Mouse (Mus musculus): ENCODE data around the gene Ptgs2. TPM values are rescaled to one million over a fixed set of nuclear protein-coding genes. Genes with fewer than 3 reads are reported as not detected.

Ptgs2 gene
- polyA plus RNA-seq, 1 experiment from 2014 or later, result 0.06 TPM

DNA sequence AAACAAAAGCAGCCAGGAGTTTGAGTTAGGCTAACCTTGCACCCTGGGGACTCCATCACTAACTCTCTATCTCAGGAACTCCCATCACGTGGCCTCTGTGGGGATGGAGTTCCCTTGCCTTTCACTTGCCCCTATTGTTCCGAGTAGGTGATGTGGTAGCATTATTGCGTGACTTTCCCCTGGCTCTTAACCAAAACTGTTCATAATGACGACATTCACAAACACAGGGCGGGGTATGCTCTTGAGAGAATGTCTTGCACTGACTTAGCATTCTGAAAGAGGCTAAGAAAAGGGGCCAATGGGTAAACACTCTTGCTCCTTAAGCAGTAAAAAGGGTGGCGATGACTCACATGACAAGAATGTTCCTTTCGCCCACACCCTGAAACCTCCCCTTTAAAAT, 15.5 kb downstream of the Ptgs2 start:
- Histone ChIP-seq H3K36me3 (no peaks in the 10 kb centered on the region), H3K4me3 (no peak overlapping the region), H3K4me2 (replicated peaks) (no peak overlapping the region), H3K27ac (no peak overlapping the region), H3K9ac (no peak overlapping the region), H3K4me1 (no peaks in the 10 kb centered on the region), H3K9me3 (no peaks in the 10 kb centered on the region), H3K27me3 (replicated peaks) (no peaks in the 10 kb centered on the region)
- WGBS, result 71% methylated on average over 7 of the region's 7 CpGs
- no peak for ATAC-seq (ENCODE audit: low FRiP score, low read depth)

DNA sequence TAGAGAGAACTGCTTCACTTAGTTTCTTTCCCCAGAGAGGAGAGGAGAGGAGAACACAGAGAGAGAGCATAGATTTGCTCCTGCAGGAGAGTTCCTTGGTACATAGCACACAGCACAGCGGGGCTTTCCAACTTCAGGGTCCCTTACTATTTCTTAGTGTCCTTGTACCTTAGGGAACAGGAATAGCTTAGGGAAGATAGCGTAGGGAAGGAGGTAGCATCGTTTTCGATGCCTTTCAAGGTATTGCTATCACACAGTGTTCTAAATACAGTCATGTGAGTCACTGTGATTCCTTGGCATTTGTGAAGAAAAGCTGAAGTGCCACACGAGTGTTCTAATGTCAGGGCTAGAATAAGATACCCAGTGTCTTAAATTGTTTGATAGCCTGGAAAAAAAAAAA, 18.5 kb downstream of the Ptgs2 start:
- H3K4me2 ChIP-seq (replicated peaks), result no peak overlapping the region
- no peaks in the 10 kb centered on the region for H3K4me1 ChIP-seq
- H3K36me3 ChIP-seq, result no peaks in the 10 kb centered on the region
- H3K9me3 ChIP-seq, result no peaks in the 10 kb centered on the region
- no peak overlapping the region for H3K27ac ChIP-seq
- ATAC-seq (ENCODE audit: low FRiP score, low read depth), result no peak
- H3K9ac ChIP-seq, result no peak overlapping the region
- H3K4me3 ChIP-seq, result no peak overlapping the region
- 86% methylated on average over 5 of the region's 5 CpGs for WGBS
- H3K27me3 ChIP-seq (replicated peaks), result no peaks in the 10 kb centered on the region

- no peak for ATAC-seq (ENCODE audit: low FRiP score, low read depth)
- Histone ChIP-seq H3K9ac (no peak overlapping the region), H3K9me3 (0 out of 2 replicates have a peak, but pooled peaks cover 7% of the 10 kb centered on the region), H3K36me3 (no peaks in the 10 kb centered on the region), H3K4me3 (no peak overlapping the region), H3K27ac (no peak overlapping the region), H3K4me1 (no peaks in the 10 kb centered on the region), H3K4me2 (replicated peaks) (no peak overlapping the region), H3K27me3 (replicated peaks) (no peaks in the 10 kb centered on the region)
- 88% methylated on average over 2 of the region's 2 CpGs for WGBS
Measured at GRCm38 (mm10) chr1:150125568-150125967, 25.7 kb downstream of the Ptgs2 start.

DNA sequence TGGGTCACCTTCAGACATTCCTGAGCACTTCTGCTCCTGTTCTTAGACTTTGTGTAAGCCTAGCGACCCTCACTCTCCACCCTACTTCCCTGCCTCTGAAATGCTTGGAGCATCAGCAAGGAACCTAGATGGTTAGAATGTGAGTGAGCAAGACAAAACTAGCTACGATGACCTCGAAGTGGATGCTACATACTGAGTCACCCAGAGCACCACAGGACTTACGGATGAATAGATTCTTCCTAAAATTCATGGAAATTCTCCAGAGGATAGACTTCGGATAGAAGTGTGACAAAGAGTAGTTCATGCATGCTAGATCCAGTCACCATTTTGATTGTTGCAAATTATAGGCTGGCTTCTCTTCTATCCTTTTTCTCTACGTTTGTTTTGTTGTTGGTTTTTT, 30.2 kb downstream of the Ptgs2 start:
- Histone ChIP-seq H3K4me3 (no peak overlapping the region), H3K9ac (no peak overlapping the region), H3K27me3 (replicated peaks) (no peaks in the 10 kb centered on the region), H3K9me3 (0 out of 2 replicates have a peak, but pooled peaks cover 7% of the 10 kb centered on the region), H3K27ac (no peak overlapping the region), H3K4me1 (no peaks in the 10 kb centered on the region), H3K36me3 (no peaks in the 10 kb centered on the region), H3K4me2 (replicated peaks) (no peak overlapping the region)
- 81% methylated on average over 6 of the region's 6 CpGs for WGBS
- no peak for ATAC-seq (ENCODE audit: low FRiP score, low read depth)

DNA sequence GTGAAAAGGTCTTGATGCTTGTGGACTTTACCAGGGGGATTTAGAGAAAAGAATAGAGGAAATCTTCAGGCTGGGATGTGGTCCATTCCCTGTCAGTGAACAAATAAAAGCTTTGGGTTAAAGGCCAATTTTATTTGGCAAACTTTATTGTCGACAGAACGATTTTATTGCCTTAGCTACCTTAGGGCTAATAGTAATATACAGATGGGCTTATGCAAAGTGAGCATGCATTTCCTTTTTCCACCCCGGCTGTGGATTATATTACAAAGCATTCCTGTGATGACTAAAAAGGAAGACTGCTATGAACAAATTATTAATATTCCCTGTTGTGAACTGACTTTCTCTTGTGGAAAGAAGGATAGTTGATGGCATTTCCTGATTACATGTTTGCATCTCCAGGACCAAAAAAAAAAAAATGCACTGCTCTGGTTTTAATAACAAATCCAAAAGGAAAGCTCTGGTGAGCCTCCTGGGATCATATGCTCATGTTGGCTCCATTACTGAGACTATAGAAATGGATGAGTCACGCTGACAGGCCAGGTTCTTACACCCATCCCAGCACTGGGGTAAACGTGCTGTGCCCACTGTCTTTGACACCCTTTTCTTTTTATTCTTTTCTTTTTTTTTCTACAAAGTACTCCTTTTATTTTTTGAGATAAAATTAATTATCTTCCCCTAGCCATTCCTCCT, 30.9 kb downstream of the Ptgs2 start:
- no peaks in the 10 kb centered on the region for H3K36me3 ChIP-seq
- WGBS, result 74% methylated on average over 5 of the region's 5 CpGs
- H3K4me1 ChIP-seq, result no peaks in the 10 kb centered on the region
- H3K27me3 ChIP-seq (replicated peaks), result no peaks in the 10 kb centered on the region
- H3K27ac ChIP-seq, result no peak overlapping the region
- no peak for ATAC-seq (ENCODE audit: low FRiP score, low read depth)
- no peak overlapping the region for H3K9ac ChIP-seq
- no peak overlapping the region for H3K4me2 ChIP-seq (replicated peaks)
- no peak overlapping the region for H3K4me3 ChIP-seq
- H3K9me3 ChIP-seq, result 0 out of 2 replicates have a peak, but pooled peaks cover 7% of the 10 kb centered on the region

DNA sequence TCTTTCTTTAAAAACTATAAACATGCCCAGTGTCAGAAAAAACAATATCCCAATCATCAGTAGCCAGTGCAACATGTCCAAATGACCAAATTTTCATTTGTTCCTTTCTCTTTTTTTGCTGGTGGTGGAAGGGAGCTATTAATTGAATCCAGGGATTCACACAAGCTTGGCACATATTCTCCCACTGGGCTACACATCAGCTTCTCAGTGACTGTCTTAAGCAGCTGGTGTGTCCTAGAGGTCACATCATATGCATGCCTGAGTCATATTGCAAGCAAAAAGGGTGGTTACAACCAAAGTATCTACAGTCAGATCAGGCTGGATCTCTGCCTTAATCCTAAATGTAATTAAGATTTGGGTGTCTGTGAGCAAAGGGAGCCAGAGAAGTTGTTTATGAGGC, 35.5 kb downstream of the Ptgs2 start:
- no peak overlapping the region for H3K4me2 ChIP-seq (replicated peaks)
- H3K9ac ChIP-seq, result no peak overlapping the region
- H3K27ac ChIP-seq, result no peak overlapping the region
- H3K4me3 ChIP-seq, result no peak overlapping the region
- H3K9me3 ChIP-seq, result no peaks in the 10 kb centered on the region
- no peaks in the 10 kb centered on the region for H3K36me3 ChIP-seq
- no peaks in the 10 kb centered on the region for H3K27me3 ChIP-seq (replicated peaks)
- no peak for ATAC-seq (ENCODE audit: low FRiP score, low read depth)
- no peaks in the 10 kb centered on the region for H3K4me1 ChIP-seq

DNA sequence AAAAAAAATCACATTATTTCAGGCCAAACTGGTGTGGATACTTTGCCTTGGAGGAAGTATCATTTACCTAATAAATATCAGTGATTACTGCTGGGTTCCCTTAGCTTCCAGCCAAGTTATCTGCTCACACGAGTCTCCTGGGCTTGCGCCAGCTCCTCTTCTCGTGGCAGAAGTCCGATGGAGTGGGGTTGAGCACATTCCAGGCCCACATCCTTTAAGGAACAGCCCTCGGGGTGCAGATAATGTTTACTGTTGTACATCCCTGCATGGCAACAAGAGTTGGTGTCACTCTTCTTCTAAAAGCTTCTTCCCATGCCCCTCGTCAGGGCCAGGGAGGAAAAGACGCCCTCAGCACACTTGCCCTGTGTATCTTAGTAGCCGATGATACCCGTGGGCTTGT, 39.9 kb downstream of the Ptgs2 start:
- Histone ChIP-seq H3K4me3 (no peak overlapping the region), H3K36me3 (no peaks in the 10 kb centered on the region), H3K9me3 (no peaks in the 10 kb centered on the region), H3K4me1 (no peaks in the 10 kb centered on the region), H3K27ac (no peak overlapping the region), H3K27me3 (replicated peaks) (no peaks in the 10 kb centered on the region), H3K9ac (no peak overlapping the region), H3K4me2 (replicated peaks) (no peak overlapping the region)
- no peak for ATAC-seq (ENCODE audit: low FRiP score, low read depth)
- 87% methylated on average over 9 of the region's 9 CpGs for WGBS

GRCm38 (mm10) chr1:150141939-150142338, 42.1 kb downstream of the Ptgs2 start:
- Histone ChIP-seq H3K4me1 (no peaks in the 10 kb centered on the region), H3K9me3 (no peaks in the 10 kb centered on the region), H3K36me3 (no peaks in the 10 kb centered on the region), H3K27ac (no peak overlapping the region), H3K9ac (no peak overlapping the region), H3K4me2 (replicated peaks) (no peak overlapping the region), H3K4me3 (no peak overlapping the region), H3K27me3 (replicated peaks) (no peaks in the 10 kb centered on the region)
- WGBS, result 78% methylated on average over 1 of the region's 1 CpGs
- no peak for ATAC-seq (ENCODE audit: low FRiP score, low read depth)

DNA sequence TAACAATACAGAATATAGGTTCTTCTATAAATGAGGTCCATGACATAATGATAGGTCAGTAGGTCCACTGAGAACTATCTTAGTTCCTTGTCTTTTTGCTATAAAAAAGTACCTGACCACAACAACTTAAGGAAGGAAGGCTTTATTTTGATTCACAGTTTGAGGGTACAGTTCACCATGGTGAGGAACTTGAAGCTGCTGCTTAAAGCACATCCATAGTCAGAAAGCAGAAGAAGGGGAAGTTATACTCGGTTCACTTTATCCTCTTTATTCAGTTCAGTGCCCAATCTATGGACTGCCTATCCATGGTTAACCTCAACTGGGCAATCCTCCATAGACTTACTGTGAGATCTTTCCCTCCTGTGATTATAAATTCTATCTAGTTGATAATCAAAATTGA, 43.7 kb downstream of the Ptgs2 start:
- Histone ChIP-seq H3K27me3 (replicated peaks) (no peaks in the 10 kb centered on the region), H3K9ac (no peak overlapping the region), H3K4me3 (no peak overlapping the region), H3K27ac (no peak overlapping the region), H3K36me3 (no peaks in the 10 kb centered on the region), H3K4me2 (replicated peaks) (no peak overlapping the region), H3K4me1 (no peaks in the 10 kb centered on the region), H3K9me3 (no peaks in the 10 kb centered on the region)
- no peak for ATAC-seq (ENCODE audit: low FRiP score, low read depth)
- 80% methylated on average over 1 of the region's 1 CpGs for WGBS

DNA sequence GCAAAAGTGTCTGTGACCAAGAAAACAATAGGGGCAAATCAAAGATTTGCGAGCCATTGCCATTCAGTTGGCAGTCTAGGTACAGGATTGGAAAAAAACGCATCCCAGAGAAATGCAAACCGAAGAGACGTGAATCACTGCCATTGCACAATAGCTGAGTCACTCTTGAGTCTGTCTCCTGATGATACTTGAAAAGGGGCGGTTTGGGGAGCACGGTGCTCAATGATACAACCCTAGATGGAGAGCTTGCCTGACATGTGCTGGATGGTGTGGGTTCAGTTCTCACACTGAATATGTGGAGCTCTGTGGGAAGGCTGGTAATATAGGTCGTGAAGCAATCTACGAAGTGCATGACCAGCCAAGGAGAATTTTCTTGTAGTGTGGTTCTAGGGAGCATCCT, 45.2 kb downstream of the Ptgs2 start:
- H3K4me3 ChIP-seq, result no peak overlapping the region
- no peaks in the 10 kb centered on the region for H3K4me1 ChIP-seq
- H3K9ac ChIP-seq, result no peak overlapping the region
- H3K27ac ChIP-seq, result no peak overlapping the region
- WGBS, result 84% methylated on average over 8 of the region's 8 CpGs
- no peaks in the 10 kb centered on the region for H3K9me3 ChIP-seq
- no peak overlapping the region for H3K4me2 ChIP-seq (replicated peaks)
- H3K27me3 ChIP-seq (replicated peaks), result no peaks in the 10 kb centered on the region
- ATAC-seq (ENCODE audit: low FRiP score, low read depth), result no peak
- no peaks in the 10 kb centered on the region for H3K36me3 ChIP-seq

- ATAC-seq (ENCODE audit: low FRiP score, low read depth), result no peak
- Histone ChIP-seq H3K9me3 (no peaks in the 10 kb centered on the region), H3K4me2 (replicated peaks) (no peak overlapping the region), H3K36me3 (no peaks in the 10 kb centered on the region), H3K9ac (no peak overlapping the region), H3K4me3 (no peak overlapping the region), H3K4me1 (no peaks in the 10 kb centered on the region), H3K27me3 (replicated peaks) (no peaks in the 10 kb centered on the region), H3K27ac (no peak overlapping the region)
- WGBS, result 86% methylated on average over 4 of the region's 4 CpGs
Measured at GRCm38 (mm10) chr1:150147272-150147671, 47.4 kb downstream of the Ptgs2 start.

GRCm38 (mm10) chr1:150151411-150151810, 51.6 kb downstream of the Ptgs2 start:
- Histone ChIP-seq H3K4me2 (replicated peaks) (no peak overlapping the region), H3K36me3 (no peaks in the 10 kb centered on the region), H3K9ac (no peak overlapping the region), H3K9me3 (no peaks in the 10 kb centered on the region), H3K4me3 (no peak overlapping the region), H3K4me1 (no peaks in the 10 kb centered on the region), H3K27ac (no peak overlapping the region), H3K27me3 (replicated peaks) (no peaks in the 10 kb centered on the region)
- ATAC-seq (ENCODE audit: low FRiP score, low read depth), result no peak
- WGBS, result 79% methylated on average over 3 of the region's 3 CpGs
